Mouse (Mus musculus): Measurements from ENCODE around the gene Scfd2. TPM values are rescaled to one million over a fixed set of nuclear protein-coding genes. Genes with fewer than 3 reads are reported as not detected.

Gene Scfd2
- polyA plus RNA-seq, 1 experiment from 2014 or later = 15.9 TPM

DNA sequence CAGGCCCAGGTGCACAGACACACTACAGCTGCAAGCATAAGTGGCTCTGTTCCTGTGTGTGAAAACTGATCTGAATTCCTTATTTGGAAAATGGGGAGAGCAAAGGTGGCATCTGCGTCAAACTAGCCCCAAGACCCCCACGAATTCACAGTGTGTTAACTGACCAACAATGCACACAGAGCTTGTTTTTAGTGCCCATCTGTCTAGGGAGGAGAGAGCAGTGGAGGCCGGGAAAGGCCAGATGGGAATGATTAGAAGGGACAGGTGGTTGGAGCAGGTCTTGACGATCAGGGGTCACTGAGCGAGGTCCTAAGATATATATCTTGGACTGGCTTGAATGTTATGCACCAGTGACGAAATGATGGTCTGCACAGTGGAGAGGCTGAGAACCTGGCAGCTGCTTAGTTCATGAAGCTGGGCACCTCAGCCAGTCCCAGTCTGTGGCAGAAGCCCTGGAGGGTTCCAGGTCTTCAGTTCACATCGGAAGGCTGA is 375.7 kb downstream of the Scfd2 start:
- no peak overlapping the region for H3K4me3 ChIP-seq (ENCODE audit: low read depth, low read length)
- H3K9me3 ChIP-seq (ENCODE audit: control insufficient read depth, low read length) = no peaks in the 10 kb centered on the region
- DNase-seq (ENCODE audit: low spot score) = peak; percentile 80
- H3K36me3 ChIP-seq (ENCODE audit: control insufficient read depth, insufficient read depth, low read length) = no peaks in the 10 kb centered on the region
- no peak overlapping the region; the same call in 1 of the 2 replicates for H3K27ac ChIP-seq (replicated peaks; ENCODE audit: low read depth, low read length)
- H3K27me3 ChIP-seq (ENCODE audit: control insufficient read depth, insufficient read depth, low read length) = no peaks in the 10 kb centered on the region
- ATAC-seq (ENCODE audit: insufficient number of reproducible peaks, low FRiP score, low TSS enrichment, low read depth) = peak; percentile 85
- WGBS = 9% methylated on average over 7 of the region's 7 CpGs
- peaks cover 23% of the 10 kb centered on the region for H3K4me1 ChIP-seq (ENCODE audit: control insufficient read depth, insufficient read depth, low read length)
- no peak overlapping the region for H3K4me2 ChIP-seq (ENCODE audit: low read depth, severe bottlenecking)
- H3K9ac ChIP-seq (ENCODE audit: low read length) = no peak overlapping the region; the same call in 1 of the 2 replicates

Other genes starting within 250 kb of the Scfd2 start
- gene Fip1l1, start 3.7 kb upstream of the Scfd2 start, polyA plus RNA-seq (2014; fragmentation: Nextera tagmentation; extraction: Ambion mirVana) = 113 and 139 TPM in 2 replicates
- 1.6 and 2.0 TPM in 2 replicates for gene Lnx1, start 171.2 kb upstream of the Scfd2 start, polyA plus RNA-seq (2014; fragmentation: Nextera tagmentation; extraction: Ambion mirVana)